Mouse (Mus musculus): ENCODE data around the gene A930033H14Rik. TPM values are rescaled to one million over a fixed set of nuclear protein-coding genes. Genes with fewer than 3 reads are reported as not detected.

The A930033H14Rik gene
- total RNA-seq, 4 experiments from 2014 or later = 5.0 to 6.5 (median 5.7) TPM

Other genes starting within 250 kb of the A930033H14Rik start
- 10 to 100 TPM; 31.0 to 48.5 (median 41.2) TPM for gene Rhobtb1, start 61.7 kb downstream of the A930033H14Rik start, total RNA-seq (2022)
- gene Cdk1, start 139.8 kb upstream of the A930033H14Rik start, total RNA-seq (2022) = not detected
- gene Ank3, start 185.7 kb upstream of the A930033H14Rik start, total RNA-seq (2022) = 100 to 1,000 TPM in 1 of 4 experiments, 10 to 100 TPM in 3; 81.4 to 115 (median 89.6) TPM

Data from gastrocnemius, adult 8-10 months (tissue).